Mouse (Mus musculus) neural tube, embryonic 14.5 days (tissue): Measurements from ENCODE around the gene Hfe2. TPM values are rescaled to one million over a fixed set of nuclear protein-coding genes. Genes with fewer than 3 reads are reported as not detected.
A peak's percentile ranks its signal among the peaks of the same experiment; 100 is the strongest.

Experiments
- ATAC-seq: fragments of 200-750 bp; cut with Nextera tagmentation; 2 replicates; pipeline ENCODE4 v1.8.0; 2017; ENCODE audit warnings: low read depth, mild to moderate bottlenecking, moderate TSS enrichment, moderate library complexity
- H3K27ac ChIP-seq: fragments of 300-500 bp; sonication (generic); 2 replicates; pipeline ENCODE4 v1.5.1; 2014; ENCODE audit warnings: low read depth, mild to moderate bottlenecking, control low read depth, low read length, moderate library complexity, mixed read lengths
- H3K27me3 ChIP-seq: fragments of 300-500 bp; sonication (generic); 2 replicates; pipeline ENCODE4 v1.6.1; 2014; ENCODE audit warnings: low read length; ENCODE audit not compliant: control insufficient read depth, insufficient read depth
- H3K36me3 ChIP-seq: fragments of 300-500 bp; sonication (generic); 2 replicates; pipeline ENCODE4 v1.6.1; 2014; ENCODE audit warnings: low read length, mixed read lengths; ENCODE audit not compliant: control insufficient read depth, insufficient read depth
- H3K4me1 ChIP-seq: fragments of 300-500 bp; sonication (generic); 2 replicates; pipeline ENCODE4 v1.6.1; 2014; ENCODE audit warnings: low read length; ENCODE audit not compliant: control insufficient read depth, insufficient read depth
- H3K4me2 ChIP-seq: fragments of 300-500 bp; sonication (generic); 2 replicates; pipeline ENCODE4 v1.6.1; 2014; ENCODE audit warnings: mild to moderate bottlenecking, low read depth, low read length, control low read depth
- H3K4me3 ChIP-seq: fragments of 300-500 bp; sonication (generic); 2 replicates; pipeline ENCODE4 v1.5.1; 2014; ENCODE audit warnings: low read depth, low read length, control low read depth, mixed read lengths
- H3K9ac ChIP-seq: fragments of 300-500 bp; sonication (generic); replicated peaks from 2 replicates; pipeline ENCODE4 v1.6.1; 2014; ENCODE audit warnings: low read depth, mild to moderate bottlenecking, control low read depth, low read length, mixed read lengths
- H3K9me3 ChIP-seq: fragments of 300-500 bp; sonication (generic); 2 replicates; pipeline ENCODE4 v1.6.1; 2016; ENCODE audit warnings: low read length; ENCODE audit not compliant: control insufficient read depth
- WGBS: fragments of 180-500 bp; shearing (Covaris S2); extraction: QIAGEN DNeasy Blood & Tissue Kit; methylation state at CpG from one replicate; pipeline ENCODE4 v1.1.7; 2014; 5-methylcytosine and 5-hydroxymethylcytosine counted together
- polyA plus RNA-seq: library from polyadenylated mRNA; unstranded; fragments of >200 nt; fragmentation: Nextera tagmentation; extraction: Ambion mirVana; gene quantifications from 2 replicates; pipeline ENCODE4 v1.2.1, GENCODE M21; 2014

The Hfe2 gene
- polyA plus RNA-seq, 1 experiment from 2014 or later = 2.0 TPM

GRCm38 (mm10) chr3:96561946-96562681 lies 37.1 kb downstream of the Hfe2 start:
- Histone ChIP-seq H3K4me1 (peaks cover 25% of the 10 kb centered on the region), H3K4me3 (no peak overlapping the region), H3K9ac (no peak overlapping the region), H3K27ac (no peak overlapping the region; the same call in 1 of the 2 replicates), H3K9me3 (no peaks in the 10 kb centered on the region), H3K36me3 (no peaks in the 10 kb centered on the region; the same call in 1 of the 2 replicates), H3K27me3 (no peaks in the 10 kb centered on the region), H3K4me2 (peak overlapping the region; percentile 79; the same call in 1 of the 2 replicates)
- ATAC-seq = no peak
- 53% methylated on average over 10 of the region's 10 CpGs for WGBS

- Histone ChIP-seq H3K27ac (no peak overlapping the region), H3K4me1 (peaks cover 25% of the 10 kb centered on the region), H3K9ac (no peak overlapping the region), H3K9me3 (no peaks in the 10 kb centered on the region), H3K4me2 (no peak overlapping the region), H3K27me3 (no peaks in the 10 kb centered on the region), H3K4me3 (no peak overlapping the region), H3K36me3 (no peaks in the 10 kb centered on the region; the same call in 1 of the 2 replicates)
- no peak for ATAC-seq
- 97% methylated on average over 8 of the region's 8 CpGs for WGBS
Observed at GRCm38 (mm10) chr3:96563267-96563666, 38.3 kb downstream of the Hfe2 start.

- no peak overlapping the region for H3K4me3 ChIP-seq
- no peak overlapping the region; the same call in 1 of the 2 replicates for H3K27ac ChIP-seq
- peaks cover 22% of the 10 kb centered on the region for H3K4me1 ChIP-seq
- whole genome bisulfite sequencing = 71% methylated on average over 10 of the region's 10 CpGs
- no peak overlapping the region for H3K4me2 ChIP-seq
- H3K27me3 ChIP-seq = no peaks in the 10 kb centered on the region
- no peak for ATAC-seq
- no peaks in the 10 kb centered on the region; the same call in 1 of the 2 replicates for H3K36me3 ChIP-seq
- no peak overlapping the region for H3K9ac ChIP-seq
- no peaks in the 10 kb centered on the region for H3K9me3 ChIP-seq
Observed at GRCm38 (mm10) chr3:96563911-96564632, 39.1 kb downstream of the Hfe2 start.

- 69% methylated on average over 7 of the region's 7 CpGs for WGBS
- Histone ChIP-seq H3K36me3 (no peaks in the 10 kb centered on the region; the same call in 1 of the 2 replicates), H3K4me3 (no peak overlapping the region), H3K27me3 (no peaks in the 10 kb centered on the region), H3K4me1 (peaks cover 17% of the 10 kb centered on the region), H3K27ac (no peak overlapping the region; the same call in 1 of the 2 replicates), H3K4me2 (no peak overlapping the region), H3K9me3 (no peaks in the 10 kb centered on the region), H3K9ac (no peak overlapping the region)
- no peak for ATAC-seq
Observed at GRCm38 (mm10) chr3:96564633-96565032, 39.7 kb downstream of the Hfe2 start.

GRCm38 (mm10) chr3:96565105-96565504 lies 40.1 kb downstream of the Hfe2 start:
- H3K36me3 ChIP-seq = no peaks in the 10 kb centered on the region; the same call in 1 of the 2 replicates
- H3K27ac ChIP-seq = no peak overlapping the region
- H3K9ac ChIP-seq = no peak overlapping the region
- ATAC-seq = no peak
- H3K4me2 ChIP-seq = no peak overlapping the region
- no peaks in the 10 kb centered on the region for H3K27me3 ChIP-seq
- H3K4me3 ChIP-seq = no peak overlapping the region
- 98% methylated on average over 2 of the region's 3 CpGs for WGBS
- H3K9me3 ChIP-seq = no peaks in the 10 kb centered on the region
- H3K4me1 ChIP-seq = peaks cover 12% of the 10 kb centered on the region; the same call in 1 of the 2 replicates

GRCm38 (mm10) chr3:96566661-96567450 lies 41.9 kb downstream of the Hfe2 start:
- Histone ChIP-seq H3K9me3 (no peaks in the 10 kb centered on the region), H3K4me1 (no peaks in the 10 kb centered on the region), H3K27ac (no peak overlapping the region), H3K4me3 (no peak overlapping the region), H3K9ac (no peak overlapping the region), H3K4me2 (no peak overlapping the region), H3K27me3 (no peaks in the 10 kb centered on the region), H3K36me3 (no peaks in the 10 kb centered on the region)
- no peak for ATAC-seq
- 87% methylated on average over 8 of the region's 8 CpGs for WGBS

- ATAC-seq = no peak
- no peaks in the 10 kb centered on the region for H3K27me3 ChIP-seq
- no peaks in the 10 kb centered on the region for H3K4me1 ChIP-seq
- H3K4me3 ChIP-seq = no peak overlapping the region
- no peak overlapping the region for H3K27ac ChIP-seq
- H3K9me3 ChIP-seq = no peaks in the 10 kb centered on the region
- H3K4me2 ChIP-seq = no peak overlapping the region
- no peaks in the 10 kb centered on the region for H3K36me3 ChIP-seq
- H3K9ac ChIP-seq = no peak overlapping the region
- WGBS = 69% methylated on average over 8 of the region's 8 CpGs
Observed at GRCm38 (mm10) chr3:96568605-96569004, 43.6 kb downstream of the Hfe2 start.

GRCm38 (mm10) chr3:96569506-96569905 lies 44.5 kb downstream of the Hfe2 start:
- H3K4me3 ChIP-seq = no peak overlapping the region
- no peaks in the 10 kb centered on the region for H3K9me3 ChIP-seq
- H3K27ac ChIP-seq = no peak overlapping the region
- no peak overlapping the region for H3K4me2 ChIP-seq
- no peaks in the 10 kb centered on the region for H3K4me1 ChIP-seq
- H3K9ac ChIP-seq = no peak overlapping the region
- H3K36me3 ChIP-seq = no peaks in the 10 kb centered on the region
- no peaks in the 10 kb centered on the region for H3K27me3 ChIP-seq
- ATAC-seq = no peak
- WGBS = 91% methylated on average over 13 of the region's 13 CpGs
